Mouse (Mus musculus): ENCODE measurements around the gene Nr1h2.

- TF ChIP-seq CTCF (IDR thresholded peaks at IDR 0.05; ENCODE audit: low read depth) (no peak), EP300 (optimal IDR thresholded peaks at IDR 0.05) (no peak)
These were observed 19.3 kb upstream of the Nr1h2 start for GRCm38 (mm10) chr7:44572956-44573484.
